Mouse (Mus musculus): ENCODE results near the gene Sel1l3. TPM values are rescaled to one million over a fixed set of nuclear protein-coding genes. Genes with fewer than 3 reads are reported as not detected.

Gene Sel1l3
- total and polyA plus RNA-seq, 3 experiments, result 0.28 to 0.76 (median 0.34) TPM

GRCm38 (mm10) chr5:53202748-53203147, 11.0 kb downstream of the Sel1l3 start:
- no peak overlapping the region for H3K27ac ChIP-seq (ENCODE audit: insufficient read depth, low read depth)
- no peak overlapping the region for H3K4me3 ChIP-seq (replicated peaks in 1 of 3; ENCODE audit: low read depth in 2 of 3, low read length in 2 of 3, poor library complexity in 1 of 3)
- H3K9ac ChIP-seq (ENCODE audit: insufficient read depth, low read depth), result no peak overlapping the region
- H3K4me2 ChIP-seq (ENCODE audit: insufficient read depth, low read depth, poor library complexity, severe bottlenecking), result no peak overlapping the region
- H3K27me3 ChIP-seq (replicated peaks), result no peaks in the 10 kb centered on the region
- peaks cover 0 to 8% of the 10 kb centered on the region in 2 experiments; a peak in 1 of 4 replicates for H3K4me1 ChIP-seq (ENCODE audit: control insufficient read depth in 1 of 2, insufficient read depth in 2 of 2)
- H3K79me2 ChIP-seq (replicated peaks; ENCODE audit: control insufficient read depth, extremely low read depth, insufficient read depth, poor library complexity, severe bottlenecking), result no peaks in the 10 kb centered on the region
- DNase-seq (ENCODE audit: extremely low read depth), result no peak
- in situ Hi-C loops (cut with MboI; ENCODE audit: low pct_ligation_motif_present, low pct_unique_long_range_greater_than_20kb, low sequenced_read_pairs), result no loop called here
- no peak for TF ChIP-seq ETS1 (conservative IDR thresholded peaks at IDR 0.05; ENCODE audit: low read depth, low read length)
- TF ChIP-seq MYC (IDR thresholded peaks at IDR 0.05; ENCODE audit: low read depth, low read length), result no peak
- TF ChIP-seq SMC3 (IDR thresholded peaks at IDR 0.05; ENCODE audit: low read depth, low read length), result no peak
- TF ChIP-seq TBP (conservative IDR thresholded peaks at IDR 0.05; ENCODE audit: low read depth, low read length), result no peak
- TF ChIP-seq IRF4 (IDR thresholded peaks at IDR 0.05; ENCODE audit: low read depth, low read length), result no peak
- no peak for TF ChIP-seq EP300 (IDR thresholded peaks at IDR 0.05; ENCODE audit: low read length)
- TF ChIP-seq MXI1 (IDR thresholded peaks at IDR 0.05; ENCODE audit: low read depth, low read length), result no peak
- no peak for TF ChIP-seq PAX5 (IDR thresholded peaks at IDR 0.05; ENCODE audit: low read length)
- no peak for TF ChIP-seq JUN (IDR thresholded peaks at IDR 0.05; ENCODE audit: insufficient read depth, low read depth, low read length)
- TF ChIP-seq CHD2 (IDR thresholded peaks at IDR 0.05; ENCODE audit: low read length), result no peak
- TF ChIP-seq USF2 (conservative IDR thresholded peaks at IDR 0.05; ENCODE audit: low read depth, low read length), result no peak
- TF ChIP-seq POLR2A (IDR thresholded peaks at IDR 0.05; ENCODE audit: low read depth, low read length), result no peak
- TF ChIP-seq USF1 (IDR thresholded peaks at IDR 0.05; ENCODE audit: low read depth, low read length), result no peak
- TF ChIP-seq ELF1 (IDR thresholded peaks at IDR 0.05; ENCODE audit: low read depth, low read length), result no peak
- TF ChIP-seq MEF2A (IDR thresholded peaks at IDR 0.05; ENCODE audit: borderline replicate concordance, low read depth, low read length), result no peak
- dilution Hi-C loops (cut with MboI; ENCODE audit: extremely low pct_ligation_motif_present, extremely low pct_unique_long_range_greater_than_20kb, low sequenced_read_pairs), result no loop called here
- H3K36me3 ChIP-seq (replicated peaks in 1 of 2; ENCODE audit: control insufficient read depth in 1 of 2, insufficient read depth in 1 of 2, low read length in 1 of 2), result no peaks in the 10 kb centered on the region
- no peaks in the 10 kb centered on the region for H3K9me3 ChIP-seq (replicated peaks; ENCODE audit: low read length)

GRCm38 (mm10) chr5:53200825-53201224, 12.9 kb downstream of the Sel1l3 start:
- TF ChIP-seq TBP (conservative IDR thresholded peaks at IDR 0.05; ENCODE audit: low read depth, low read length) (no peak), TCF12 (IDR thresholded peaks at IDR 0.05; ENCODE audit: low read depth, low read length) (no peak), RAD21 (IDR thresholded peaks at IDR 0.05; ENCODE audit: low read depth, low read length) (no peak), PAX5 (IDR thresholded peaks at IDR 0.05; ENCODE audit: low read length) (no peak), EP300 (IDR thresholded peaks at IDR 0.05; ENCODE audit: low read length) (no peak), ETS1 (conservative IDR thresholded peaks at IDR 0.05; ENCODE audit: low read depth, low read length) (no peak), ZMIZ1 (IDR thresholded peaks at IDR 0.05; ENCODE audit: low read depth, low read length) (no peak), ELF1 (IDR thresholded peaks at IDR 0.05; ENCODE audit: low read depth, low read length) (no peak), SIN3A (IDR thresholded peaks at IDR 0.05; ENCODE audit: low read length) (no peak), GABPA (IDR thresholded peaks at IDR 0.05; ENCODE audit: insufficient replicate concordance, low read depth, low read length) (no peak), MAX (IDR thresholded peaks at IDR 0.05; ENCODE audit: low read length) (no peak), BHLHE40 (IDR thresholded peaks at IDR 0.05; ENCODE audit: low read depth, low read length) (no peak), POLR2AphosphoS2 (IDR thresholded peaks at IDR 0.05; ENCODE audit: low read depth, low read length) (no peak), E2F4 (IDR thresholded peaks at IDR 0.05; ENCODE audit: insufficient replicate concordance, low read depth, low read length) (no peak), NELFE (IDR thresholded peaks at IDR 0.05; ENCODE audit: low read depth, low read length) (no peak)
- no peaks in the 10 kb centered on the region for H3K9me3 ChIP-seq (replicated peaks; ENCODE audit: low read length)
- H3K9ac ChIP-seq (ENCODE audit: insufficient read depth, low read depth), result no peak overlapping the region
- in situ Hi-C loops (cut with MboI; ENCODE audit: low pct_ligation_motif_present, low pct_unique_long_range_greater_than_20kb, low sequenced_read_pairs) (no loop called here), dilution Hi-C loops (cut with MboI; ENCODE audit: extremely low pct_ligation_motif_present, extremely low pct_unique_long_range_greater_than_20kb, low sequenced_read_pairs) (no loop called here)
- H3K27ac ChIP-seq (ENCODE audit: insufficient read depth, low read depth), result no peak overlapping the region
- H3K4me1 ChIP-seq (ENCODE audit: control insufficient read depth in 1 of 2, insufficient read depth in 2 of 2), result peaks cover 5 to 23% of the 10 kb centered on the region in 2 experiments
- no peaks in the 10 kb centered on the region for H3K36me3 ChIP-seq (replicated peaks in 1 of 2; ENCODE audit: control insufficient read depth in 1 of 2, insufficient read depth in 1 of 2, low read length in 1 of 2)
- no peak for DNase-seq (ENCODE audit: extremely low read depth)
- no peaks in the 10 kb centered on the region for H3K27me3 ChIP-seq (replicated peaks)
- H3K4me2 ChIP-seq (ENCODE audit: insufficient read depth, low read depth, poor library complexity, severe bottlenecking), result no peak overlapping the region
- no peak overlapping the region for H3K4me3 ChIP-seq (replicated peaks in 1 of 3; ENCODE audit: low read depth in 2 of 3, low read length in 2 of 3, poor library complexity in 1 of 3)
- H3K79me2 ChIP-seq (replicated peaks; ENCODE audit: control insufficient read depth, extremely low read depth, insufficient read depth, poor library complexity, severe bottlenecking), result no peaks in the 10 kb centered on the region

All from CH12.LX (cell line).